Mouse (Mus musculus) urinary bladder, postnatal 10 days (tissue): ENCODE data around the gene Gm10142.
"Not testable (repeated sequence)": the region's sequence is repeated elsewhere in the genome, so short reads cannot be mapped to it uniquely, and the experiment has no call there.

Source experiments
- DNase-seq: peaks from one replicate; pipeline ENCODE4 v3.0.0; 2022; ENCODE audit warnings: low spot score

Gene Gm10142

GRCm38 (mm10) chr10:77715507-77715906, at the start of gene Gm10142:
Gm10142 (plus strand) TSS chr10:77715807.
- DNase-seq, result no peak

- no peak for DNase-seq
Measured at GRCm38 (mm10) chr10:77666342-77666741, 49.3 kb upstream of the Gm10142 start.

- no peak for DNase-seq
Measured at GRCm38 (mm10) chr10:77667402-77667801, 48.2 kb upstream of the Gm10142 start.

- no peak for DNase-seq
Measured at GRCm38 (mm10) chr10:77670710-77671109, 44.9 kb upstream of the Gm10142 start.

GRCm38 (mm10) chr10:77671519-77671918, 44.1 kb upstream of the Gm10142 start:
- DNase-seq, result no peak

- no peak for DNase-seq
Measured at GRCm38 (mm10) chr10:77673765-77674164, 41.8 kb upstream of the Gm10142 start.

- DNase-seq, result no peak
Measured at GRCm38 (mm10) chr10:77677562-77677961, 38.0 kb upstream of the Gm10142 start.

- no peak for DNase-seq
Measured at GRCm38 (mm10) chr10:77682994-77683393, 32.6 kb upstream of the Gm10142 start.

GRCm38 (mm10) chr10:77684181-77684580, 31.4 kb upstream of the Gm10142 start:
- DNase-seq, result no peak

- no peak for DNase-seq
Measured at GRCm38 (mm10) chr10:77685895-77686664, 29.5 kb upstream of the Gm10142 start, which contains the start of gene Tspear. Tspear (plus strand) TSS chr10:77686569.

- DNase-seq, result no peak
Measured at GRCm38 (mm10) chr10:77687021-77687420, 28.6 kb upstream of the Gm10142 start.

- not testable (repeated sequence) for DNase-seq
Measured at GRCm38 (mm10) chr10:77690356-77690807, 25.2 kb upstream of the Gm10142 start, which contains the start of gene Gm19402. Gm19402 (minus strand) TSS chr10:77690757.

GRCm38 (mm10) chr10:77697133-77697532, 18.5 kb upstream of the Gm10142 start, which contains the start of gene Gm9508:
Gm9508 (minus strand) TSS chr10:77697233.
- no peak for DNase-seq

GRCm38 (mm10) chr10:77706326-77706725, 9.3 kb upstream of the Gm10142 start, which contains the start of gene Gm10272:
Gm10272 (plus strand) TSS chr10:77706626.
- no peak for DNase-seq

GRCm38 (mm10) chr10:77709831-77710230, 5.8 kb upstream of the Gm10142 start:
- no peak for DNase-seq

- not testable (repeated sequence) for DNase-seq
Measured at GRCm38 (mm10) chr10:77711157-77711556, 4.5 kb upstream of the Gm10142 start, which contains the start of gene Gm10024. Gm10024 (plus strand) TSS chr10:77711457.

- DNase-seq, result no peak
Measured at GRCm38 (mm10) chr10:77713734-77714133, 1.9 kb upstream of the Gm10142 start.

GRCm38 (mm10) chr10:77720299-77720698, 4.7 kb downstream of the Gm10142 start, which contains the start of gene Krtap12-1:
Krtap12-1 (plus strand) TSS chr10:77720599.
- DNase-seq, result not testable (repeated sequence)

- no peak for DNase-seq
Measured at GRCm38 (mm10) chr10:77724855-77725254, 9.2 kb downstream of the Gm10142 start.

GRCm38 (mm10) chr10:77726186-77726585, 10.6 kb downstream of the Gm10142 start, which contains the start of gene Gm10100:
Gm10100 (plus strand) TSS chr10:77726486.
- no peak for DNase-seq

GRCm38 (mm10) chr10:77728280-77728679, 12.7 kb downstream of the Gm10142 start:
- DNase-seq, result no peak

- no peak for DNase-seq
Measured at GRCm38 (mm10) chr10:77729241-77729640, 13.6 kb downstream of the Gm10142 start.

- DNase-seq, result no peak
Measured at GRCm38 (mm10) chr10:77735928-77736327, 20.3 kb downstream of the Gm10142 start.
